Mouse (Mus musculus) midbrain, embryonic 13.5 days (tissue): Measurements from ENCODE around the gene Npr1. TPM values are rescaled to one million over a fixed set of nuclear protein-coding genes. Genes with fewer than 3 reads are reported as not detected.
A peak's percentile ranks its signal among the peaks of the same experiment; 100 is the strongest.

Experiments used
- ATAC-seq: fragments of 200-750 bp; cut with Nextera tagmentation; 2 replicates; pipeline ENCODE4 v1.8.0; 2017; ENCODE audit warnings: mild to moderate bottlenecking, moderate TSS enrichment, moderate library complexity
- H3K27ac ChIP-seq: fragments of 300-500 bp; sonication (generic); 2 replicates; pipeline ENCODE4 v1.5.1; 2015; ENCODE audit warnings: inconsistent platforms, mild to moderate bottlenecking, moderate library complexity
- H3K27me3 ChIP-seq: fragments of 300-500 bp; sonication (generic); 2 replicates; pipeline ENCODE4 v1.6.1; 2015; ENCODE audit warnings: mild to moderate bottlenecking, inconsistent platforms
- H3K36me3 ChIP-seq: fragments of 300-500 bp; sonication (generic); 2 replicates; pipeline ENCODE4 v1.6.1; 2015; ENCODE audit warnings: mild to moderate bottlenecking, inconsistent platforms
- H3K4me1 ChIP-seq: fragments of 300-500 bp; sonication (generic); replicated peaks from 2 replicates; pipeline ENCODE4 v1.6.1; 2015; ENCODE audit warnings: inconsistent platforms
- H3K4me2 ChIP-seq: fragments of 300-500 bp; sonication (generic); replicated peaks from 2 replicates; pipeline ENCODE4 v1.6.1; 2015; ENCODE audit warnings: moderate library complexity, mild to moderate bottlenecking, inconsistent platforms
- H3K4me3 ChIP-seq: fragments of 300-500 bp; sonication (generic); replicated peaks from 2 replicates; pipeline ENCODE4 v1.5.1; 2015; ENCODE audit warnings: mild to moderate bottlenecking, inconsistent platforms
- H3K9ac ChIP-seq: fragments of 300-500 bp; sonication (generic); replicated peaks from 2 replicates; pipeline ENCODE4 v1.6.1; 2015; ENCODE audit warnings: mild to moderate bottlenecking, inconsistent platforms
- H3K9me3 ChIP-seq: fragments of 300-500 bp; sonication (generic); 2 replicates; pipeline ENCODE4 v1.6.1; 2016; ENCODE audit warnings: mild to moderate bottlenecking, inconsistent platforms
- WGBS: fragments of 180-500 bp; shearing (Covaris S2); methylation state at CpG from one replicate; pipeline ENCODE4 v1.1.7; 2015; 5-methylcytosine and 5-hydroxymethylcytosine counted together
- polyA plus RNA-seq: library from polyadenylated mRNA; unstranded; fragments of >200 nt; fragmentation: Nextera tagmentation; extraction: Ambion mirVana; gene quantifications from 2 replicates; pipeline ENCODE4 v1.2.1, GENCODE M21; 2015

The Npr1 gene
- polyA plus RNA-seq, 1 experiment from 2014 or later: 2.4 TPM

DNA sequence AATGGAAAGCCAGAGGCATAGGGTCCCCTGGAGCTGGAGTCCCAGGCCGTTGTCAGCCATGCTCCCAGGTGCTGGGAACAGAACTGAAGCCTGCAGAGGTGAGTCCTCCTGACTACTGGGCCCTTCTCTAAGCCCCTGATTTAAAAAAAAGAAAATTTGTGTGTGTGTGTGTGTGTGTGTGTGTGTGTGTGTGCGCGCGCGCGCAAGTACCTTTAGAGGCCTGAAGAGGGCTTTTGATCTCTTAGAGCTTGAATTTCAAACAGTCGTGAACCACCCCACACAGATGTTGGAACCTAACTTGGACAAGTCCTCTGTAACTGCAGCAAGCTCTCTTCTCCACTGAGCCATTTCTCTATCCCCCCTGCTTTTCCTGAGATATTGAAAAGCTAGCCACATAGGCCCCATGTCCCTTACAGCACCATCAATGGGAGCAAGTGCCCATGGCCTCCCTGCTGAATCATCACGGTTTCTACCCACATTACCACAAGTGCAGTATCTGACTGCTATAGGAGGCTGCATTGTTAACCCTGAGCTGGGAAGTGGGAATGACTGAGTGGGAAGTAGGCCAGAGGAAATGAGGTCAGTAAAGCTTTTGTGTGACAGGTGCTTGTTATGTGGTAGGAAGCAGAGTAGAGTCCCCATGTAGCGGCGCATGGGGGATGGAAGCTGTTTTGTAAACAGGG lies 2.1 kb upstream of the Npr1 start:
- ATAC-seq: no peak
- peaks cover 36% of the 10 kb centered on the region for H3K27me3 ChIP-seq
- H3K9me3 ChIP-seq: no peaks in the 10 kb centered on the region

DNA sequence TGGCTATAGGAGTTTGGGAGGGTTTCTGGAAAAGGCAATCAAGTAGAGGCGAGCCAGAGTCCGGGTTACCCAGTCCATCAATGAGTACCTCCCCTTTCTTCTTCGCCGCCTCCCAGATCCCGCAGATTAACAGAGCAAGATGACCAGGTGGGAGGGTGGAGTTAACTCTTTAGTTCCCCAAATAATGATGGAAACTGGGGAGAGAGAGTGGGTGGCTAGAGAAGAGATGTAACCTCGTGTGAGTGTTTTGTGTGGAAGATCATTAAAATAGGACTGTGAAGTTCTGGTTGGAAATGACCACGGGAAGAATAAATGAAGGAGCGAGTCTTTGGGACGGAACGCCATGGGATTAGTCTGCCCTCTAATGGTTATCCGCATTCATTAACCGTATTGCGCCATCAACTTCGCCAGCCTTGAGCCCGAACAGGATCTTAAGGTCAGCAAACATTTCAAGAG lies 673 bp upstream of the Npr1 start:
- H3K4me1 ChIP-seq: peaks cover 14% of the 10 kb centered on the region
- H3K4me3 ChIP-seq: peak overlapping the region; percentile 58
- peak overlapping the region; percentile 57 for H3K9ac ChIP-seq
- no peaks in the 10 kb centered on the region for H3K9me3 ChIP-seq
- H3K27ac ChIP-seq: no peak overlapping the region
- WGBS: 1% methylated on average over 15 of the region's 15 CpGs
- peak; percentile 49 for ATAC-seq
- peak overlapping the region; percentile 89 for H3K4me2 ChIP-seq
- H3K36me3 ChIP-seq: no peaks in the 10 kb centered on the region
- H3K27me3 ChIP-seq: peaks cover 50% of the 10 kb centered on the region

More for the DNA sequence above, 2.1 kb upstream of the Npr1 start:
- Histone ChIP-seq H3K9ac (no peak overlapping the region), H3K4me1 (peaks cover 14% of the 10 kb centered on the region), H3K4me3 (no peak overlapping the region), H3K4me2 (no peak overlapping the region), H3K27ac (no peak overlapping the region), H3K36me3 (no peaks in the 10 kb centered on the region)
- WGBS: 93% methylated on average over 10 of the region's 10 CpGs

DNA sequence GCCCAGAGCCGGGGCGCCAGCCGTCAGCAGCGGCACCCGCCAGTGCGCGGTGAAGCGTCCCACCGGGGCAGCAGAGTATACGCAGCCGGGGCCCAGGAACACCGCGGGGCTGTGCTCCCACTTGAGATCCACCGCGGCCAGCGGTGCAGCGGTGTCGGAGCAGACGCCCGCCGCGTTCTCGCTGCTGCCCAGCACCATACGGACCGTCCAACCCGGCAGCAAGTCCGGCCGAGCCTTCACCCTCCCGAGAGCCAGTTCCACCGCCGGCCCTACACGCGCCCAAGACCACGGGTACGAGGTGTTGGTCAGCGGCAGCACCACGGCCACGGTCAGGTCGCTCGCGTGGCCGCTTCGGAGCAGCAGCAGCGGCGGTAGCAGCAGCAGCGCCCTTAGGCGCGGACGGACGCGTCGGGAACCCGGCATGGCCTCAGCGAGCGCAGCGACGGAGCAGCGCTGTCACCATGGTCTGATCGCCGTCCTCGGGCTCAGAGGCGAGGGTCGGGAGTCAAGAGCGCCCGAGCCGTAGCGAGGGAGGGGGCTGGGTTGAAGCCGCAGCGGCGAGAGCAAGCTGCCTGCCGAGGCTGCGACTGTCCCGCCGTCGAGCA lies 483 bp downstream of the Npr1 start:
- H3K9me3 ChIP-seq: no peaks in the 10 kb centered on the region

DNA sequence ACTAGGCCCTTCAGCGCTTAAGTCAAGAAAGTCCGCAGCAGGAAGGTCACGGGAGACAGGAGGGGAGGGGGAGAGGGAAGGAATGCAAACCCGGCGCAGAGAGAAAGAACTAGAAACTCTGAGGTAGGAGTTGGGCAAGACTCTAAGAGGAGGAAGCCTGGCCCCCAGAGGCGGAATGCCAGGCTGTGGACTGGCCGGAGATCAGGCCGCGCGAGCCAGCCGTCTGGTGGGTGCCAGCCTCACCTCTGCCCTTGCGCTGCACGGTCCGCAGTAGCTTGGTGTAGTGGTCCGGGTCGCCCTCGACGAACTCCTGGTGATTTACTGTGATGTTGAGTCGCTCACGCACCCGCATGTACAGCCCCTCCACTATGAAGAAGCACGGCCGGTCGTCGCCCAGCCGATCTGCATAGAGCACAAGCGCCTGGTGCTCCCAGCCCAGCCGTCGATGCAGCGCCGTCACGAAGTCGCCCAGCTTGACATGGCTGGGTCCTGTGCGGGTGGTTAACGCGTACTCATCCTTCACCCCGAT lies 1.1 kb downstream of the Npr1 start:
- peak overlapping the region; percentile 58 for H3K4me3 ChIP-seq
- H3K4me2 ChIP-seq: peak overlapping the region; percentile 89
- no peaks in the 10 kb centered on the region for H3K36me3 ChIP-seq
- WGBS: 12% methylated on average over 37 of the region's 37 CpGs
- no peaks in the 10 kb centered on the region for H3K9me3 ChIP-seq
- H3K9ac ChIP-seq: 0 out of 2 replicates have a peak overlapping the region, but pooled peaks have one; percentile 57
- no peak overlapping the region for H3K27ac ChIP-seq
- H3K27me3 ChIP-seq: peaks cover 58% of the 10 kb centered on the region
- no peak; the same call in 1 of the 2 replicates for ATAC-seq
- H3K4me1 ChIP-seq: peaks cover 14% of the 10 kb centered on the region

More for the DNA sequence above, 483 bp downstream of the Npr1 start:
- peak overlapping the region; percentile 89 for H3K4me2 ChIP-seq
- peaks cover 58% of the 10 kb centered on the region for H3K27me3 ChIP-seq
- H3K4me3 ChIP-seq: peak overlapping the region; percentile 58
- no peaks in the 10 kb centered on the region for H3K36me3 ChIP-seq
- ATAC-seq: peak; percentile 64
- H3K27ac ChIP-seq: no peak overlapping the region
- H3K4me1 ChIP-seq: peaks cover 14% of the 10 kb centered on the region
- under 1% methylated on average over 75 of the region's 75 CpGs for WGBS
- H3K9ac ChIP-seq: peak overlapping the region; percentile 57

DNA sequence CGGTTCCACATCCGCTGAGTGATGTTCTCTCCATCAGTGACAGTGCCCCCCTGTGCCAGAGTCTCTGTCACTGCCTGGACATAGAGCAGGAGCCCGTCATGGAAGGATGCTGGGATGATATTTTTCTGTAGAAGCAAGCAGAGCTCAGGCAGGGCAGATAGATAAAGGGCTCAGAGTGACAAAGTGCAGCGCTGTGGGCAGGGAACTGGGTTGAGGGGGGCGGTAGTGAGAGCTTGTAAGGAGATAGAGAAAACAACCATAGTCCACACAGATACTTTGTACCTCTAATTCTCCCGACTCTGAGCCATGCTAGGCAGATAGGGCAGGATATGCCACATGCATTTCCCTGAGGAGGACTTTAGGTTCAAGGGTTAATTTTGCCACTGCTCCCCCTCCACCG lies 3.1 kb downstream of the Npr1 start:
- peaks cover 14% of the 10 kb centered on the region for H3K4me1 ChIP-seq
- no peaks in the 10 kb centered on the region for H3K36me3 ChIP-seq
- no peaks in the 10 kb centered on the region for H3K9me3 ChIP-seq
- no peak overlapping the region for H3K27ac ChIP-seq
- H3K4me3 ChIP-seq: no peak overlapping the region
- ATAC-seq: no peak
- H3K9ac ChIP-seq: no peak overlapping the region
- 23% methylated on average over 7 of the region's 7 CpGs for WGBS
- H3K27me3 ChIP-seq: peaks cover 58% of the 10 kb centered on the region
- H3K4me2 ChIP-seq: no peak overlapping the region

DNA sequence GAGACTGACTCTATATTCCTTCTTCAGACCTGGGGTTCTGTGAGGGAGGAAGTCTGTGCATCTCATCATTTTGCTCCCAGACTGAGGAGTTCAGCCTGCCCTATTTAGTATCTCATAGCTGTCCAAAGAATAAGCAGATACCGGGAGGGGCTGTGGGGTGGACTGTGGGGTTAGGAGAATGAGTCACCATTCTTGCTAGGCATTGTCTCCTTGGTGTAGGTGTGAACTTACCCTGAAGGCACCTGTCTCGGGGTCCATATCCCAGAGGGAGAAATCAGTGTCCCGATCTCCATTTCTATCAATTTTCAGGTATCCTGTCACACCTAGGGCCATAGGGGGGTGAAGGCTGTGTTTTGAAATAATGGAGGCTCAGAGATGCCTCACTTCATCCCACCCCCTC lies 3.7 kb downstream of the Npr1 start:
- Histone ChIP-seq H3K9me3 (no peaks in the 10 kb centered on the region), H3K9ac (no peak overlapping the region), H3K4me1 (peaks cover 14% of the 10 kb centered on the region), H3K36me3 (no peaks in the 10 kb centered on the region), H3K27me3 (peaks cover 58% of the 10 kb centered on the region), H3K4me3 (no peak overlapping the region), H3K4me2 (no peak overlapping the region), H3K27ac (no peak overlapping the region)
- WGBS: 84% methylated on average over 3 of the region's 3 CpGs
- no peak for ATAC-seq

DNA sequence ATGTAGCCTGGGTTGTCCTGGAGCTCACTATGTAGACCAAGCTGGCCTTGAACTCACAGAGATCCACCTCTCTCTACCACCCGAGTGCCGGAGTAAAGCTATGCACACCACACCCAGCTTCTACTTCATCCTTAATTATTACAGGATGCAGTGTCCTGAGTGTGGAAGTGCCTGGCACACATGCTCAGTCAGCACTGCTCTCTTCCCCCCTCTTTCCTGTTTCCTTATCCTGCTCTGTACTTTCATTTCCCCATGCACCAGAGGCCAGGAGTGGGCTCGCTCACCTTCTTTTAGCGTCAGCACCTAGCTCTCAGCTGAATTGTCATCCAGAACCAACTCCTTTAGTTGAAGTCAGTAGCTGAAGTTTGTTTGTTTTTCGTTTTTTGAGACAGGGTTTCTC lies 5.4 kb downstream of the Npr1 start:
- no peaks in the 10 kb centered on the region for H3K9me3 ChIP-seq
- H3K4me3 ChIP-seq: no peak overlapping the region
- H3K4me2 ChIP-seq: no peak overlapping the region
- peaks cover 48% of the 10 kb centered on the region for H3K27me3 ChIP-seq
- no peak overlapping the region for H3K9ac ChIP-seq
- no peaks in the 10 kb centered on the region for H3K36me3 ChIP-seq
- WGBS: 79% methylated on average over 5 of the region's 5 CpGs
- H3K27ac ChIP-seq: no peak overlapping the region
- ATAC-seq: no peak
- peaks cover 5% of the 10 kb centered on the region for H3K4me1 ChIP-seq

DNA sequence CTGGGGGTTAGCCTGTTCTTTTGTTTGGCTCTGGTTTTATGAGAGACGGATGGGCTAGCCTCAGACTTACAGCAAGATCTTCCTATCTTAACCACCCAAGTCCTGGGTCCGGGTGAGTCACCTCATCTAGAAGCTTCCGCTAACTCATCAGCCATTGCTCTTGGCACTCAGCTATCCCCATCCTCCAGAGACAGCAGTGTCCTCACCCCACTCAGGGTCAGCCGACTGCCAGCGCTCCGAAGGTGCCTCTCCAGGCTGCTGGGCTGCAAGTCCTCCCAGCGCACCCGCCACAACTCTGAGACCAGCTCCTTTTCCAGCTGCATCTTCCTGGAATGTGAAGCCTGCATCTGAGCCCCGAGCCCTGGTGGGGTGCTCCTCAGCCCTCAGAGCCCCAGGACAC lies 5.9 kb downstream of the Npr1 start:
- no peaks in the 10 kb centered on the region for H3K9me3 ChIP-seq
- H3K9ac ChIP-seq: no peak overlapping the region
- no peak overlapping the region for H3K27ac ChIP-seq
- WGBS: 77% methylated on average over 9 of the region's 9 CpGs
- peaks cover 42% of the 10 kb centered on the region for H3K27me3 ChIP-seq
- no peaks in the 10 kb centered on the region for H3K36me3 ChIP-seq
- no peaks in the 10 kb centered on the region for H3K4me1 ChIP-seq
- ATAC-seq: no peak
- H3K4me3 ChIP-seq: no peak overlapping the region
- no peak overlapping the region for H3K4me2 ChIP-seq

DNA sequence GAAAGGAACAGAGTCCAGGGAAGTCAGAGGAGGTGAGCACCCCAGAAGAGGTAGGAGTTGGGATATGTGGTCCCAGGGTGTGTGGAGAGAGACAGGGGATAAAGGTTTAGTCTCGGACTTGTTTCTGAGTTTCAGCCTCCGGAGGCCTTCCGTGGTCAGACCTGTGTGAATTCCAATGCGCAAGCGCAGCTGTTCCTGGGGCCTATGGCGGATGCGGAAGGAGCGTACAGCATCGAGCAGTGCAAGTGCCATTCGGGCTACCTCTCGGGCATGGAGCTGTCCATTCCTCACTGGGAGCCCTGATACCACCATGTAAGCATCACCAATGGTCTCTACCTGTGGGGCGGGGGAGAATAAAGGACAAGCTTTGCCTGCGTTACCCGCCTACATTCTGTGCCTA lies 10.7 kb downstream of the Npr1 start:
- no peak for ATAC-seq

DNA sequence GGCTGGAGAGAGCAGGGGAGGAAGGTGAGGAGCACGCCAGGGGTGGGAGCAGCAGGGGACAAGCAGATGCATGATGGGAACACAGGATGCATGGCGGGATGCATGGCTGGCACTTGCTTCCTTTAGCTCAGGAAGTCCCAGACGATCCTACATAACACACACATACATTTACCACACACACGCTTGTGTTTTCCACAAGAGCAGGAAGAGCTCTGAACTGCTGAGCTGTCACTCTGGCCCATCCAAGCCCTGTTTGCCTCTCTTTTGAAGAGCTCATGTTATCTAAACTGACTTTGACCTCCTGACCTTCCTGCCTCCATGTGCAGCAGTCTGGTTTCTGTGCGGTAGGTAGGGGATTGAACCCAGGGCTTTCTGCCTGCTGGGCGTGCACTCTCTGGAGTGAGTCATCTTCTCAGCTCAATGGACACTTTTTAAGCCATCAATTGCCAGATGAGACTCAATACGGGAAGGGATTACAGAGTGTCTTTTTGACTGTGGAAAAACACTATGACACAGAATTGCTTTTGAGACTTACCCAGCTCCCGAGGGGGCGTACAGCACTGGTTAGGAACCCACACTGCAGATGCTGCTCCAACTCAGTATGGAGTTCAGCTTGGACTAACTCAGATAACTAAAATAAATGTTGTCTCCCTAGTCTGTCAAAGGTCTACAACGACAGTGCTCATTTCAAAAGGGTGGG lies 14.1 kb downstream of the Npr1 start:
- H3K9ac ChIP-seq: no peak overlapping the region
- no peak overlapping the region for H3K27ac ChIP-seq
- no peaks in the 10 kb centered on the region for H3K9me3 ChIP-seq
- H3K4me2 ChIP-seq: peak overlapping the region; percentile 8; the same call in 1 of the 2 replicates
- H3K4me3 ChIP-seq: no peak overlapping the region
- no peaks in the 10 kb centered on the region for H3K36me3 ChIP-seq
- no peaks in the 10 kb centered on the region for H3K27me3 ChIP-seq
- ATAC-seq: no peak
- 52% methylated on average over 10 of the region's 10 CpGs for WGBS
- peaks cover 8% of the 10 kb centered on the region for H3K4me1 ChIP-seq

More for the DNA sequence above, 10.7 kb downstream of the Npr1 start:
- H3K4me2 ChIP-seq: no peak overlapping the region
- 87% methylated on average over 14 of the region's 14 CpGs for WGBS
- H3K9ac ChIP-seq: no peak overlapping the region
- H3K27me3 ChIP-seq: no peaks in the 10 kb centered on the region
- H3K36me3 ChIP-seq: no peaks in the 10 kb centered on the region
- no peak overlapping the region for H3K4me3 ChIP-seq
- H3K4me1 ChIP-seq: no peaks in the 10 kb centered on the region
- no peaks in the 10 kb centered on the region for H3K9me3 ChIP-seq
- H3K27ac ChIP-seq: no peak overlapping the region

DNA sequence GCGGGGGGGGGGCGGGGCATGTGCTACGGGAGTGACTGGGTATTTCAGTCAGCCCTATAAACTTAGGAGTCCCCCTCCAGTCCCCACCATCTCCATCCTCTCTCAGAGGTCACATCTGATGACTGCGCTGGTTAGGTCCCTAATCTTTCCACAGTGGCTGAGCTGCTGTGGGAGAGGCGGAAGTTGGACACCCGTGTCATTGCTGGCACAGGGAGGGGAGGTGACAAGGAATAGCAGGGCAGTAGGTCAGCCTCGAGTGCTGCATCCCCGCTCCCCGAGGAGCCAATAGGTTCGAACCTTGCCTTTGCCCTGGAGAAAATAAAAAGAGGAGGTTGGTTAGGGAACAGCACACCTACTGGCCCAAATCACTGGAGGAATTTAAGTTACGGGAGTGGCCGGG lies 14.8 kb downstream of the Npr1 start:
- Histone ChIP-seq H3K9me3 (no peaks in the 10 kb centered on the region), H3K36me3 (no peaks in the 10 kb centered on the region), H3K9ac (no peak overlapping the region), H3K27me3 (no peaks in the 10 kb centered on the region), H3K4me2 (peak overlapping the region; percentile 8; the same call in 1 of the 2 replicates), H3K27ac (no peak overlapping the region), H3K4me3 (no peak overlapping the region), H3K4me1 (peaks cover 13% of the 10 kb centered on the region)
- WGBS: 38% methylated on average over 12 of the region's 12 CpGs
- no peak for ATAC-seq

DNA sequence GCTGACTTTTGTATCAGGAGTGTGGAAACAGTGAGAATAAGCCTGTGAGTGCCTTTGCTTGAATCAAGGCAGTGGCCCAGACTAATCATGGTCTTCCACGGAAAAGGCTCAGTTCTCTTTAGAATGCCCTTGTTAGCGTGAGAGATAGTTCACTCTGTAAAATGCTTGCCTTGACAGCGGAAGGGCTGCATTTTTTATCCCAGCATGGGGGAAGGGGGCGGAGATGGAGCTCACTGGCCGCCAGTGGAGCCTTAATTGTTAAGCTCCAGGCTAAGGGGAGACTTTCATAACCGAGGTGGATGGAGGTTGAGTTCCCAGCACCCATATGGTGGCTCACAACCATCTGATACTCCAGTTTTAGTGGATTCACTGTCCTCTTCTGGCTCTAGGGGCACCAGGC lies 17.0 kb downstream of the Npr1 start:
- H3K9ac ChIP-seq: no peak overlapping the region
- no peak overlapping the region for H3K4me3 ChIP-seq
- H3K9me3 ChIP-seq: no peaks in the 10 kb centered on the region
- no peak for ATAC-seq
- no peaks in the 10 kb centered on the region for H3K36me3 ChIP-seq
- no peak overlapping the region for H3K4me2 ChIP-seq
- no peaks in the 10 kb centered on the region for H3K27me3 ChIP-seq
- H3K4me1 ChIP-seq: peaks cover 18% of the 10 kb centered on the region
- 28% methylated on average over 6 of the region's 6 CpGs for WGBS
- no peak overlapping the region for H3K27ac ChIP-seq
